Mouse (Mus musculus) ZHBTc4 (cell line): ENCODE data around the gene Pdzk1.
A peak's percentile ranks its signal among the peaks of the same experiment; 100 is the strongest.

Experiments used
- DNase-seq: peaks from one replicate; pipeline ENCODE4 v3.0.0-alpha.2; 2011; ENCODE audit warnings: low read depth, low spot score

Pdzk1 gene

DNA sequence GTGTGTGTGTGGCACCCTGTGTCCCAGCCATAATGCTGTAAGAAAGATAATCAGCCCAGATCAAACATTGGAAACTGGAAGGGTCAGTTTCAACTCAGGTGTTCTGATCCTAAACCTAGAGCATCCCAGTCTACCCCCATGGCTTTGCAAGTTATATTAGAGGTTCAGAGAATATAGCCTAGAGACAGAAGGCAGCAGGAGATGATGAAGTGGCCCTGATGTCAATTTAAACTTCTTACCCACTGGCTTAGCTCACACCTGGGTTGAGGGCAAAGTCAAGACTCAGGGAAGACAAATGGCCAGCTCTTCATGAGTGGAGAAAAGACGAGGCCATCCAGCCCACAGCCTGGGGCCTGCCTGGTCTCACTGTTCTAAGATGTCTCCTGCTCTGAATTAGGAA is at the start of gene Pdzk1, which contains the start of gene Cd160:
Gene Pdzk1 (plus strand): TSS at position 301 of the 400 bp plus-strand sequence.
Gene Cd160 (minus strand): TSS at position 368 of the 400 bp plus-strand sequence.
- DNase-seq = no peak

DNA sequence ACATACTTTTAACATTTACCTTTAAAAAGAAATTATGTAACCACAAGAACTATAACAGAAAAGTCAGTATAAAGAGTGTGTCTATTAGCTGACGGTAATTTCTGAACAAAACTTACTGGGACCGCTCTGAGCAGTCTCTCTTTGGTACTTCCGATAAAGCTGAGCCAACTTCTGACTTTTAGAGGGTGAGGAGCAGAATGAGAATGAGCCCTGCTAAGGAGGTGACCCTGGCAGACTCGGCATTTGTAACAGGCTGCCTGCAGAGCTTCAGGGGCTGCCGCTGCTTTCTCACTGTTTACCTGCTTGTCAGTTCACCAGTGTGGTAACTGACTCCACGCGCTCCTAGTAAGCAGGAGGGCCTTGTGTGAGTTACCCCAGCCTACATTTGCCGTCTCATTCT is 46.8 kb upstream of the Pdzk1 start:
- no peak for DNase-seq

DNA sequence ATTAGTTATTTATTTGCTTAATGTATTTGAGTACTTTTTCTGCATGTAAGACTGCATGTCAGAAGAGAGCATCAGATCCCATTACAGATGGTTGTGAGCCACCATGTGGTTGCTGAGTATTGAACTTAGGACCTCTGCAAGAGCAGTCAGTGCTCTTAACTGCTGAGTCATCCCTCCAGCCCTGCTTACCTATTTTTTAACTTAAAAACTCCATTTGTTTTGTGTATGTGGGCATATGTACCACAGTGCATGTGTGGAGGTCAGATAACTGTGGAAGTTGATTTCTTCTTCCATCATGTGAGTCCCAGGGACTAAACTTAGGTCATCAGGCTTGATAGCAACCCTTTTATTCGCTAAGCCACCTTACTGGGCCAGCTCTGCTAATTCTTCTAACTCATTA is 41.3 kb upstream of the Pdzk1 start:
- DNase-seq = no peak

DNA sequence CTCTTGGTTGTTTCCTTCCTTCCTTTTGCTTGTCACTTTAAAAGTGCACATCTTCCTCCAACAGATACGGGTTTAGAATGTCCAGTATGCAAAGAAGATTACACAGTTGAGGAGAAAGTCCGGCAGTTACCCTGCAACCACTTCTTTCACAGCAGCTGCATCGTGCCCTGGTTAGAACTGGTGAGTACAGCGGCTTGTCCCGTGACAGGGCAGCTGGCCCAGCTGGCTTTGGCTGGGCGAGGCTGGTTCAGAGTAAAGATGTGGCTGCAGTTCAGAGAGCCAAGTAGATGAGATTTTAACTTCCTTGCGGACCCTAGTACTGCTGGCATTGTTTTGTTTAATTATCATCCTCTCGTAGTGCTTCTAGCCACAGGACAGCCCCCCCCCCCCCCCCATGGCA is 40.6 kb upstream of the Pdzk1 start:
- DNase-seq = peak; percentile 14

DNA sequence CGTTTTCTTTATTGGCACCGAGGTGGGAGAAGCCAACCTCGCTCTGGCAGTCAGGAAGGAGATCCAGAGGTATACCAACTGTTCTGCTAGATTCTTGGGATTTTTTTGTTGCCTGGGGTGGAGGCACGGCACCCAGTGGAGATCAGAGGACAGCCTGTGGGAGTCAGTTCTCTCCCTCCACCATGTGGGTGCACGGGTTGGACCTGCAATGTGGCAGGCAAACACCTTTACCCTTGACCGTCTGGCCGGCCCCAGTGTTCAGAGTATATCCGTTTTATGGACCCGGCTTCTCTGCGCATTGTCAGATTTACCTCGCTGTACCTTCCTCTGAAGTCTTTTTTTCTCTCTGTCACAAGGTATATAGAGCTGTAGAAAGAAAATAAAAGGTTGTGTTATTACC is 28.8 kb upstream of the Pdzk1 start:
- DNase-seq = no peak

DNA sequence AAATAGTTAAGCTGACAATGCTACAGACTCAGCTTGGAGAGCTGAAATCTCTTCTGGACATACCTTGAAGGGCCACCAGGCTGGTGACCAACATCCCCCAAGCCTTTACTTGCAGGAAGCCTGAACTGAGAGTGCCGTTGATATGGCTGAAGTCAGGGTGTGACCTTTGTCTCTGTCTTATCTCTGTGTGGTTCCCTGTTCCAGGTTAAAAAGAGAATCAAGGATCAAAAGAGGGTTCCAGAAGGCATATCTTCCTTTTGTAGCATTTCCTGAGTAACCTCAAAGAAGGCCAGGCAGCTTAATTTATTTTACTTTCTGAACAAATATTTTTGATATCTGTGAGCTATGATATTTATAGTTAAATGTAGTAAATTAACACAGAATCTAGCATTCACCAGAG is 26.9 kb upstream of the Pdzk1 start:
- DNase-seq = no peak

DNA sequence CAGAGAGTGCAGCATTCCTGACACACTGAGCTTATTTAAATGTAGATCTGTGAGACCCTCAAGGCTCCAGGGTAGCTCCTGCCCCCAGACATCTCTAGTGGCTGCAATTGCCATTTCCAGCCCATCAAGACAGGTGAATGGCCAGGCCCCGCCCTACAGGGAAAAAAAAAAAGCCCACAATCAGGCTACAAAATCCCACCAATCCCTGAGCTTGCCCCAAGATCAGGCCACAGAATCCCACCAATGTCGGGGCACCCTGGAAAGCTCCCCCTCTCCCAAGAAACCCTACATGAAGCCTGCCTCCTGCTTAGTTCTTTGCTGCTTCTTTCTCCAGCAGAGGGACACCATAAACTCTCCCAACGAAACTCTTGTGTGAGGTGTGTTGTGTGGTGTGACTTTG is 20.9 kb upstream of the Pdzk1 start:
- DNase-seq = peak; percentile 94

DNA sequence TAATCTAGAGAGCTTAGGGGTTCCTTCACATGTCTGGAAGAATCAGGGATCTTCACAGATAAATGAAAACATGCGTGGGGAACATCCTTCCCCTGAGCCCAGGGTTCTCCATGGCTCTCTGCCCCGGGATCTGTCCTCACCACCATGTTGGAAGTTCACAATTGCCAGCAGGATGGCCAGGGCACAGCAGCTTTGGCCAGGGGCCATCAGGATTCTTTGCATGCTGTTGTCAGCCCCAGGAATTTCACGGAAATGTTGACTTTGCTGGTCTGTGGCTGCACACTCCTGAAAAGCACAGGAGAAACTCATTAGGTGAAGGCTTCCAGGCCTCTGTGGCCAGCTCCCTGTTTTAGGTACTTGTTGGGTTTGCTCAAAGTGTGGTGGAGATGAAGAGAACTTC is 20.4 kb upstream of the Pdzk1 start:
- no peak for DNase-seq

DNA sequence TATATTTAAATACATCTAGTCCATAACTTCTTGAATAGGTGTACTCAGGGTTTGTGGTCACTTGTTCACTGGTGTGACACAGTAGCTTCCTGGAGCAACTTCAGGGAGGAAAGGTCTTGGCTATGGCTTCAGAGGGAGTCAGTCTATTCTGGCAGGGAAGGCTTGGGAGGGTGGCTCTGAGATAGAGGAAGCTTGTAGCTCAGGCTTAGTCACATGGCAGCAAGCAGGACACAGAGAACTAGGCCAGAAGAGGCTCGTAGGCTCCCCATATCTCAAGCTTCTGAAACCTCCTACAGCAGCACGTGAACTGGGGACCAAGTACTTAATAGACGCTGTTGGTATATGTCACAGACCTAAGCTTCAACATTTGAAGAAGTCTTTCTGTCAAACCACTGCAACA is 17.9 kb upstream of the Pdzk1 start:
- no peak for DNase-seq

DNA sequence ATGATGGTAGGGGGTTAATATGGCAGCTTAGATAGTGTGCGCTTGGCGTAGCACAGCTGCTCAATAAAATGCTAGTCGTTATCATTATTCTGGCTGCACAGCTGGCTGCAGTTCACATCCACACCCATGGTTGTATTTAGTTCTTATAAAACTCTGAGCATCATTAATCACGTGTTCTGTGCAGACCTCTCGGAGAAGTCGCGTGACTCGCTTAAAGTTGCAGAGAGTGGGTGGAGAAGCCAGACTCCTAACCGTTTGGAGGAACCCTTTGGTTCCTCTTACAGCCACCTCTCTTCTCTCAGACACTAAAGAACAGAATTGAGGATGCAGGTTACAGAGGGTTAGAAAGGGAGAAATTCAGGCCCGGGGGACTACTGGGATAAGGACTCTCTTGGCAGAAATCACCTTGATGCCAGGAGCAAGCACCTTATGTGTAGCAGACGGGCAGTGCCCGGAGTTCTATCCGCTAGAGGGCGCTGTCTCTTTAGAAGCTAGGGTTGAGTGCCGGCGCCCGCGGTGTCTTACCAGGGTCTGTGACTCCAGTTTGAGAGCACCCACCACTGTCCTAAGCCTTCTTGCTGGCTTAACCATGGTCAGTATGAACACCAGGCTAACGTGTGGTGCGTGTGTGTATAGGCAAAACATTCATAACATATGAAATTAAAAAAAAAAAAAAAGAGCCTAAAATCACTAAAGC is 16.5 kb upstream of the Pdzk1 start:
- DNase-seq = peak; percentile 91

DNA sequence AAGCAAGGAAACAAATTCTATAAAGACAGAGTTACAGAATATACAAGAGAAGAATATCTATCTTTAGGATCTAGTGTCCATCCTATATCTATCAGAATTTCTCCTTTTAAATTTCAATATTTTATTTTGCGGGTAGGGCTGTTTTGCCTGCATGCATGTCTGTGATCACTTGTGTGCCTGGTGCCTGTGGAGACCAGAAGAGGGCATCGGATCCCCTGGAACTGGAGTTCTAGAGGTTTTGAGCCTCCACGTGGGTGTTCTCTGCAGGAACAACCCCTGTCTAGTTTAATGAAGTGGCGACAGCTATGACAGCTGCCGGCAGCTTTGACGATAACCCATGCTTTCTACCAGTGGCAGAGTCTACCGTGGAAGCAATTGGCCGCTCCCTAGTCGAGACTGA is 16.0 kb upstream of the Pdzk1 start:
- DNase-seq = peak; percentile 62

DNA sequence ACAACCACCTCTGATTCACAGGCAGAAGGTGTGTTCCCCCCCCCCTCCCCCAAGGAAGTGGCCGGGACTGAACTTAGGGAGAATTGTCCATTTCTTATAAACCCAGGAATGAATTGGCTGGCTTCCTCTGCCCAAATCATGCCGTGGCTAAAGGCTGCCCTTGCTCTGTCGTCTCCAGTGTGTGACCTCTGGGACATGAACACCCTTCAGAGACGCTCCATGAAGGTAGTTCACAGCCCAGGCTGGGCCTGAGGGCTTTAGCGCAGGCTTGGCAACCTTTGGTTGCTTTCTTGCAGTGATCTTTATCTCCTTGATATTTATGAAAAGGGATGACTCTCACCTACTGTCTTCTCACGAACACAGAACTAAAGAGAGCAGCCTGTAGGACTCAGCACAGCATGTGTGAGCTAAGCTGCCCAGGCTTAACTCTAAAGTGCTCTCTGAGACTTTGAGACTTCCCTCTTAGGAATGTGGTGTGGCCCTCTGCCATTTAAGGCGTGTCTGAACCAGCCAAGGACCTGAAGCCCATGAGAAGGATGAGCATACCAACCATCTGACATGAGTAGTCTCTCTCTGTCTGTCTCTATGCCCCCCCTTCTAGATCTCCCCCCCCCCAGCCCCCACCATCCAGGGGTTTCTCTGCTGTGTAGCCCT is 15.4 kb upstream of the Pdzk1 start:
- peak; percentile 64 for DNase-seq

DNA sequence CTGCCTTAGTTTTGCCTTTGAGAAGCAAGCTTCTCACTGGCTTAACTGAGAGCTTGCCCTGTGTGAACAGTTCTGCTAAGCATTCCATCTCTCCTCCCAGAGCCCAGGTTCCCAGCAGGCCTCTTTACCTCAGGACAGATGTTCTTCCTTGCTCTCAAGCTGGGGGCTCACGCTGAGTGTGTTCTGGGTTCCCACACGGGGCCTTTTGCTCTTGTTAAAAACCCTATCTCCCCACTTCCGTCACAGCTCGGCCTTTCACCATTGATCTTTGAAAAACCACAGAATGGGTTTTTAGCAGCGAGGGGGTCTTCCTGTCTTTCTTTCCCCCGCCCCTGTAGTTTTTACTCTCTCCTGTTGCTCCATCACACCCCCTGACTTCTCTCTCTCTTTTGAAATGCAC is 14.7 kb upstream of the Pdzk1 start:
- peak; percentile 18 for DNase-seq

DNA sequence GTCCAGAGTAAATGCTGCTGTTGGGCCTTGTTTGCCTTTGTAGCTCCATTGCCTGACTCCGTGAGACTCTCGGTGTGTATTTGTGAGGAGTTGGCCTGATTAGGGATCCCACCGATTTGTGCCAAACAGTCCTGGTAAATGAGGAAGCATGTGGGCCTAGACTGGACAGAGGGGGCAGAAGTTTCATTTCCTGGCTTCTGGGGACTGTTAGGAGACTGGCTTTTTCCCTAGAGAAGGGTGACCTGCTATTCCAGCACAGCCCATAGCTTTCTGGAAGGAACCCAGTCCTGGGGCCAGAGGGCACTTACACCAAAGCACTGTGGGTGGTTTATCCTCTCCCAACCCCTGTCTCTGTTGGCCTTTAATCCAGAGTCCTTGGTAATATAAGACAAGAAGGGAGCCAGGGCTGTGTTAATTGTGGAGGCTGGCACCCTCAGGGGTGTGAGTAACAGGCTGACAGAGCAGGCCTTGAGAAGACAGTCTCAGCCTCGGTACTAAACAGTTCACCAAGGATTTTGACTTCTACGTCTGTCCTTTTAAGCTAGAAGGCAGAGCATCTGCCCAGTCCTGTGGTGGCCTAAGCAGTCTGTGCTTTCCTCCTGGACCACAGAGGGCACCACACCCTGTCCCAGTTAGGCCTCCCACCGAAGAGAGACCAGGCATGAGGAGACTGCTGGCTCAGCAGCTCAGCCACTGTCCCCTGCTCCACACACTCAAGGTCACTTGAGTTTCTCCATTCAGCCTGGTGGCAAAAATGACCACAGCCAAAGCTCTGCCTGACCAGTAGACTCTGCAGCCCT is 8.8 kb upstream of the Pdzk1 start:
- no peak for DNase-seq

DNA sequence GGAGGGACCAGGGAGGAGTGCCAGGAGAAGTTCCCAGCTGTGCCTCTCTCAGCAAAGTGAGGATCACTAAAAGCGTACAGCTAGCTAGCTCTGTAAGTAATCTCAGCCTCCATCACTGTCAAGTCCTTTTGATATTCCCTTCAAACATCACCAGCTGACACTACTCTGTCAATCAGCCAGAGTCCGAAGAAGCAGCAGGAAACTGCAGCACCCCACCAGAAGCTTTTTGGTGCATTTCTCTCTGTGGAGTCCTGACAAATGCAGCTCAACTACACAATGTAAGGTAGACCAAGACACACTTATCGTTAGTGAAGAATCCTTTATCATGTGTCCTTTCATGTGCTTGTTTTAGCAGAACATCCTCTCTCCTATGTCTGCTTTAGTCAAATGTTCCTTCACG is 7.5 kb upstream of the Pdzk1 start:
- no peak for DNase-seq

DNA sequence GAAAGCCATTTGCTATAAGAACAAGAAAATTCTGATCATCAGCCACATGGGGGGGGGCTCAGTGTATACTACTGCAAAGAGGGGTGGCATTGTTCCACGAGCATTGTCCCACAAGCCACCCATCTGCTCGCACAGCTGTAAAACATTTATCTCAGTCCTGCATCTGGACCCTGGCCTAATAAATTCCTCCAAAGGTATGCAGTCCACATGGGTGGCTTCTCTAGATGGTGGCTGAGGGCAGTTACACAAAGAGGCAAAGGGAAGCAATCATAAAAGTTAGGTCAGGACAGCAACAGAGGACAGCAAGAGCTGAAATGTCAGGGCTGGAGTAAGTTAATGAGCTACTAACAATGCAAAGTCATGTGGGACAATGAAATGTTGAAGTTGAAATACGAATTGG is 5.4 kb upstream of the Pdzk1 start:
- no peak for DNase-seq

DNA sequence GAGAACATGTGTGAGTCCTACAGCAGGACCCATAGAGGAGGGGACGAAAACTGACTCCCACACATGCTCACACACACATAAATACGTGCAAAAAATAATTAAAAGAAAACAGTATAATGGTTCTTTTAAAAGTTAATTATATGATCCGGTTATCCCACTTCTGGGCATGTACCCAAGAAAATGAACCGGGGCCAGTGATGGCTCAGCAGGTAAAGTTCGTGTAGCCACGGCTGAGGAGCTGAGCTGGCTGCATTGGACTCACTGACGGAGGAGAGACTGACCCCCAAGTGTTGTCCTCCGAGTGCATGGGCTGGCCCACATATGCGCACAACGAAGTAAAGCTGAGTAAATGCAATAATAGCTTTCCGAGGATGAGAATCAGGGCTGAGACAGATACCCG is 4.5 kb upstream of the Pdzk1 start:
- DNase-seq = no peak

DNA sequence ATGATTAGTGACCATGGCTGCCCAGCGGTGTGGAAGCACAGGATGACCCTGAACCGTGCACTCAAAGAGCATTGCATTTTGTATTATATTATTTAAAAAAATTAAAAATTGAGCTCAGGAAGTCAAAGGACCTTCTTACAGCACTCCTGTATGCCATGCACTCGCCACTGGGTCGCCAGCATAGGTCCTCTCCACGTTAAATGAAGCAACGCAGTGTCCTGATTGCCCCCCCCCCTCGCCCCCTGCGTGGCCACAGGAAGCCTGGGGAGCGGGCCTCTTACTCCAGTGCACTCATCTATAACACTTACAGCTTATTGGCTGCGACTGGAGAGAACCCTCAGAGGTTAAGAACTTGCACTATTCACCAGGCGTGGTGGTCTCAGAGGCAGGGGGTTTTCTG is 3.8 kb upstream of the Pdzk1 start:
- DNase-seq = no peak

DNA sequence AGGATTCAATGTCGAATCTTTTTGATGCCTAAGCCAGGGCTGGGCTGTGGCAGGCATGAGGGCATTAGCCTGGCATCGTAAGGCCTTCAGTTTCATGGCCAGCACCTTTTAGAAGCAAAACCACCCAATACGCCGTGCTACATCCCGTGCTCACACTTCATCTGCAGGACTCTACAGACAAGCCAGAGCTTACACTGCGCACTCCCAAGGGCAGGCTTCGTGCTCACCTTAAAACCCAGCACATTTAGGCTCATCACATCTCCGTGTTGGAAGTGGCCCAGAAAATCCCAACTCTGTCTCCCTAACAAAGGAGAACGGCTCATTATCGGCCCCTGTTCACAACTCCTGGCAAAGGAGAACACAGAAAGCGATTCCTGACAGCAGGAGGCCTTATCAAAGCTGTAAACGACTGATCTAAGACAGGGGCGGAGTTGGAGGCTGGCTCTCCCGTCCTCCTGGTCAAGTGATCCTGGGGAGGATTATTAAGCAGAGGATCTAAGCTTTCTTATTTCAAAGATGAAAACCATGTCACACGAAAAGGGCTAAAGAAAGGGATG is 698 bp upstream of the Pdzk1 start:
- peak; percentile 41 for DNase-seq

DNA sequence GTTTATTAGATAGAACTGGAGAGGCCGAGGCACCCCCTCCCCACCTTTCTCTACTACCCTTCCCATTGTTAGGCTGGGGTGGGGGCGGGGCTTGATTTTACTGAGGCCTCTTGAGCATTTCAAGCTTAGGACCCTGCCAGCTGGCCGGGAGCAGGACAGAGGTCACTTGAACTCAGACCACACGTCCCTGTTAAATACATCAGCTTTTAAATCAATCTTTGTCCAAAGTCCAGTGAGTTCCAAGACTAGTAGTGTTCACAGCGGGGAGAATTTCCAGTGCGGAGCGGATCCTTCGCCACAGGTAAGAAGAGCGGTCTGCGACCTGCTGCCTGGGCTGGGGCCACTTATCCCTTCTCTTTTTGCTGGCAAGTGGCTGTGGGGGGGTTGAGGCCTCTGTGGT is 772 bp downstream of the Pdzk1 start:
- DNase-seq = no peak

DNA sequence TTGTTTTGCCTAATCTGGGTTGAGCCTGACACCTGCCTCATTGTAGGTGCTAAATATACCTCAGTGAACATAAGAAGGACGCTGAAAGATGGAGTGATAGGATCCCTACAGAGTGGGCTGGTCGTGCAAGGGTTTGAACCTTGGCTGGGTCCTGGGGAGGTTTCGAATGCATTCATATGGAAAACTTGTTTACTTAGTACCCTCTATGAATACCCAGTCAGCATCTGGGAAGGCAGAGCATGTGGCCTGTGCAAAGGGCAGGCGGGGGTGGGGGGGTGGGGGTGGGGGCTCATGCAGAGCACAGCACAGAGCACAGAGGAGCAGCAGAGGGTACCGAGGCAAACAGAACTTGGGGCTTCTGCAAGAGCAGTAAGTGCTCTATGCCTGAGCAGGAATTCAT is 3.8 kb downstream of the Pdzk1 start:
- DNase-seq = no peak

DNA sequence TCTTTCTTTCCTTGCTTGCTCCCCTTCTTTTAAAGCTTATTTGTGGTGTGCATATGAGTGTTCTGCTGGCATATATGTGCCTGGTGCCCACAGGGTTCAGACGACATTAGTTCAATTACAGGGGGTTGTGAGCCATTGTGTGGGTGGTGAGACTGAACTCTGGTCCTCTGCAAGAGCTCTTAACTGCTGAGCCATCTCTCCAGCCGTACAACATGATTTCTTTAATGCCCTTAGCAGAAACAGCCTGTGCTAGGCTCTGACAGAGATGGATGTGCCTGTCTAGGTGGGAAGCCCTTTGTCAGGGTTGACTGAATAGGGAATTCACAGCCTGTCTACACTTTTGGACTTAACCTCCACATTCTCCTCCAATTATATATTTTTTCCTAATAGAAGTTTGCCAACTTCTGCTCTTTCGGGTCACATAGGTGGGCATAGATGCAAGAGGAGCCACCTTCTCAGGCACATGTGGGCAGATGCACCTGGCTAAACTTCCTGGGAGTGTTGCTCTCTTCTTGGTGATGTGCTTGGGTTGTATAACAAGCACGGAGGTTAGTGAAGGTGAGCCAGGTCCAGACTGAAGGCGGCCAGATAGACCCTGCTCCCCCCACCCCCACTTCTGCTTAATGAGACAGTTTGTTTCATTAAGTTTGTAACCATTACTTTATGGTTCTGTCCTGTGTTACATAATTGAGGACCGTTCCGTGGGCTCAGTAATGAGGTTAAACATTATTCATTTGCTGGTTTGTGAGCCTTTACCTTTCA is 5.7 kb downstream of the Pdzk1 start:
- DNase-seq = no peak
